Mouse (Mus musculus) C2C12 (cell line): ENCODE measurements around the gene 2700049A03Rik. TPM values are rescaled to one million over a fixed set of nuclear protein-coding genes. Genes with fewer than 3 reads are reported as not detected.

ENCODE experiments used
- H3K27me3 ChIP-seq: one replicate; pipeline ENCODE4 v1.6.1; 2011; ENCODE audit not compliant: control insufficient read depth, insufficient read depth, insufficient read length
- H3K36me3 ChIP-seq: one replicate; pipeline ENCODE4 v1.6.1; 2011; ENCODE audit not compliant: control insufficient read depth, insufficient read depth
- H3K4me3 ChIP-seq: one replicate; pipeline ENCODE4 v1.5.1; 2011; ENCODE audit warnings: mild to moderate bottlenecking, control low read depth; ENCODE audit not compliant: poor library complexity, insufficient read depth, severe bottlenecking
- H3K79me2 ChIP-seq: one replicate; pipeline ENCODE4 v1.6.1; 2011; ENCODE audit not compliant: control insufficient read depth, insufficient read depth
- H3K79me3 ChIP-seq: one replicate; pipeline ENCODE4 v1.6.1; 2011; ENCODE audit warnings: low read depth, control low read depth
- H3ac ChIP-seq: one replicate; pipeline ENCODE3; 2011; ENCODE audit warnings: low read depth; ENCODE audit not compliant: control insufficient read depth, insufficient read length
- CEBPB ChIP-seq: IDR thresholded peaks from one replicate; pipeline ENCODE4 v1.6.1; 2011; ENCODE audit warnings: low read depth, mild to moderate bottlenecking, control low read depth, moderate library complexity
- CTCF ChIP-seq: IDR thresholded peaks from one replicate; pipeline ENCODE4 v1.5.1; 2011; ENCODE audit not compliant: control insufficient read depth, insufficient read depth, insufficient read length
- FOSL1 ChIP-seq: IDR thresholded peaks from one replicate; pipeline ENCODE4 v1.8.0; 2011; ENCODE audit warnings: mild to moderate bottlenecking, low read length; ENCODE audit not compliant: poor library complexity, insufficient read depth, severe bottlenecking
- MAX ChIP-seq: IDR thresholded peaks from one replicate; pipeline ENCODE4 v1.6.1; 2011; ENCODE audit warnings: mild to moderate bottlenecking, control low read depth
- MYOD1 ChIP-seq: IDR thresholded peaks from one replicate; pipeline ENCODE4 v1.6.1; 2011; ENCODE audit warnings: low read depth; ENCODE audit not compliant: control insufficient read depth, insufficient read length
- MYOG ChIP-seq: IDR thresholded peaks from one replicate; pipeline ENCODE4 v1.6.1; 2011; ENCODE audit not compliant: control insufficient read depth, insufficient read length; ENCODE audit errors: extremely low read depth
- USF1 ChIP-seq: IDR thresholded peaks from one replicate; pipeline ENCODE4 v1.6.1; 2011; ENCODE audit warnings: low read depth, mild to moderate bottlenecking, control low read depth, moderate library complexity
- polyA plus RNA-seq: library from polyadenylated mRNA; unstranded; fragments of >200 nt; fragmentation: generic; extraction: Trizol; gene quantifications from one replicate; pipeline ENCODE4 v1.2.1, GENCODE M21; 2012; ENCODE audit warnings: missing spikeins

2700049A03Rik gene
- polyA plus RNA-seq, 1 experiment: 3.0 TPM

DNA sequence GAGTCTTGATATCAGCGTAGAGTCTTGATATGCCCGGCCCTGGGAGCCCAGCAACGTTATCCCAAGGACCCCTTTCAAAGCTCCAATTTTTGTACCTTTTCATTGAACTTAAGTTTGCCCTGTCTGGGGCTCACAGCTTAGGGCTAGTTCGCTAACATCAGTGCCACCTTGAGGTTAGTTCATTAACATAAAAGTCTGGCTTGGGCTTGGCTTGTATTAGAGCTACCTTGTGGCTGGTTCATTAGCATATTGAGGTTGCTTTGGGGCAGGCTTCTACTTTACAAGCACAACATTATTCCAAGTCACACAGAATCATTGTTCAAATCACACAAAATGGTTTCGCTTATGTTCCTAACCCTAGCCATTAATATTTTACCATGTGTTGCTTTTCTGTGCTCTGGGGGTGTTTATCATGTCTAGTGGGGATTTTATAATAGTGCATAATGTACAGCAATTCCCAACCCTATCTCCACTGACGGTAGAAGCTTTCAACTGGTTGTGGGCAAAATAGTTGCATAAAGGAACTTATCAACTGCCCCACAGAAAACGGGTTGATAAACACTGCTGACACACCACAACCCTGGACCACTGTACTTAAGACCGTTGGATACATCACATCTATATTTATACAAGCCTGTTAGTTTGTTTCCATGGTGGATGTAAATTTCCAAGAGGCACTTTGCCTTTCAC lies 139.4 kb downstream of the 2700049A03Rik start:
- no peak for TF ChIP-seq MYOD1
- no peak for TF ChIP-seq USF1
- no peak for TF ChIP-seq MYOG
- no peak for TF ChIP-seq MAX
- no peak for TF ChIP-seq CEBPB
- TF ChIP-seq CTCF: no peak
- TF ChIP-seq FOSL1: no peak
- H3K27me3 ChIP-seq: no peaks in the 10 kb centered on the region
- no peaks in the 10 kb centered on the region for H3K79me3 ChIP-seq
- no peaks in the 10 kb centered on the region for H3K79me2 ChIP-seq
- no peak overlapping the region for H3ac ChIP-seq
- H3K36me3 ChIP-seq: no peaks in the 10 kb centered on the region
- H3K4me3 ChIP-seq: no peak overlapping the region

DNA sequence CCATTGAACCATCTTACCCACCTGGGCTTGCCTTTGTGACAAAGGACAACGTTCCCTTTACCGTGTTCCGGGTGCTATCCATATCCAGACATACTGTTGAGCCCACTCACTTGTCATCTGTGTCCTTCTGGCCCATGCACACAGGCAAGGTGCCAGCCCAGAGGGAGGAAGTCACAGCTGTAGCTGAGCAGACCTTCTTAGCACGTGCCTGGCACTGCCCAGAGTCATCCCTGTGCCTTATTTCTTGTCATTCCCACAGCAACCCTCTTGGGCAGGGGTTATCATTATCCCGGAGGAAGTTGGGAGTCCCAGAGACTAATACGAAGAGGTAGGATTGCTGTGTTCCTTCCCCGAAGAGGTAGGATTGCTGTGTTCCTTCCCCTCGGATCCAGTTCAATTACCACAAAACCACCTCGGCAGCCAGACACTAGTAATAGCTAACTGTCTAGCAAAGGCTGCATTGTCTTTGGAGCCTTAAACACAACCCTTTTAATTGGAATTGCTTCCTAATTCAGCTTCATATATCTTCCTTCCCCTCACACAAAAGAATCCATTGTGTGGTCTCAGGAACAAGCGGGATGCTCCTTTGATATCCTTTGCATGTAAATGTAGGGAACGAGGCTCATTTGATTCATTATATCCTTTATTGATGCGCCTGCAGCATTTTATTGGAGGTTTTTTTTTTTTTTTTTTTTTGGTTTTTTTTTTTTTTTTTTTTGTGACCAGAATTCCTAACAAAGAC lies 143.0 kb downstream of the 2700049A03Rik start:
- no peaks in the 10 kb centered on the region for H3K79me3 ChIP-seq
- H3K4me3 ChIP-seq: no peak overlapping the region
- no peaks in the 10 kb centered on the region for H3K27me3 ChIP-seq
- H3K79me2 ChIP-seq: no peaks in the 10 kb centered on the region
- TF ChIP-seq MYOD1 (no peak), CTCF (no peak), CEBPB (no peak), MAX (no peak), USF1 (no peak)
- no peaks in the 10 kb centered on the region for H3K36me3 ChIP-seq
- no peak overlapping the region for H3ac ChIP-seq

DNA sequence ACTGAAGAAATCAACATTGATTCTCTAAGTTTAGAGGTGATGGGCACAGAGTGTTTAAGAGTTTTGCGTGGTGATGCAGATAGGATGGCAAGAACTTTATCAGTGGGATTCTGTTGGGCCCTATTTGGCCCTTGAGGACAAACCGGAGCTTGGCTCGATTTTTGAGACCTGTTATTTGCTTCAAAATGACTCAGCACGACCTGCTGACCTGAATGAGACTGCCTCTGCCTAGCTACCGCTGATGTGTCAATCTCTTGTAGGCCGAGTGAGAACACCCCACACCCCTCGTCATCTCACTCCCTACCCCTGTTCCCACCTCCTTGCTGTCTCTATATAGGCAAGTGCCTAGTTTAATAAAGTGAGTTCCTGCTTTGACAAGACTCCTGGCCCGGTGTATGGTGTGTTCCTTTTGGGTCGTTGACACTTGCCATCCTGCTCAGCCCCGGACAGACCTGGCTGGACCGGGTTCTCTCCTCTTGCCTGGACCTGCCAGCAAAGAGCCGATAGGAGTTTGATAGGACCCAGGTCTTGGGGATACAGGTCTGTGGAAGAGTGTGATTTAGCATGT lies 144.6 kb downstream of the 2700049A03Rik start:
- Histone ChIP-seq H3K79me3 (no peaks in the 10 kb centered on the region), H3ac (no peak overlapping the region), H3K4me3 (no peak overlapping the region), H3K27me3 (no peaks in the 10 kb centered on the region), H3K79me2 (no peaks in the 10 kb centered on the region), H3K36me3 (no peaks in the 10 kb centered on the region)
- TF ChIP-seq CEBPB: no peak
- TF ChIP-seq MYOG: no peak
- no peak for TF ChIP-seq MAX

DNA sequence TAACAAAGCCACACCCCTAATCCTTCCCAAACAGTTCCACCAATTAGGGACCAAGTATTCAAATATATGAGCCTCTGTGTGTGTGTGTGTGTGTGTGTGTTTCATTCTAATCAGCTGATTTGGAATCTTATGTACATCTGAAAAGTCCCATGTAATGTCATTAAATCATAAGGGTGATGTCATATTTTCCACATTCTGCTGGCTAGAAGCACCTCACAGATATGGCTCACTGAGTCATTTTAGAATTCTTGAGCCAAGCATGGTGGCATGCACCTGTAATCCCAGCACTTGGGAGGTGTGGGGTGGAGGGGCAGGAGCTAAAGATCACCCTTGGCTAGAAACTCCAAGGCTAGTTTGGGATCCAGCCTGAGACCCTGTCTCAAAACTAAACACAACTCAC lies 148.8 kb downstream of the 2700049A03Rik start:
- H3K36me3 ChIP-seq: no peaks in the 10 kb centered on the region
- no peaks in the 10 kb centered on the region for H3K79me3 ChIP-seq
- no peaks in the 10 kb centered on the region for H3K27me3 ChIP-seq
- H3ac ChIP-seq: no peak overlapping the region
- TF ChIP-seq USF1: no peak
- no peak for TF ChIP-seq CEBPB
- TF ChIP-seq MAX: no peak
- no peak for TF ChIP-seq MYOG
- no peak for TF ChIP-seq CTCF
- no peak for TF ChIP-seq MYOD1
- TF ChIP-seq FOSL1: no peak
- no peaks in the 10 kb centered on the region for H3K79me2 ChIP-seq
- no peak overlapping the region for H3K4me3 ChIP-seq

DNA sequence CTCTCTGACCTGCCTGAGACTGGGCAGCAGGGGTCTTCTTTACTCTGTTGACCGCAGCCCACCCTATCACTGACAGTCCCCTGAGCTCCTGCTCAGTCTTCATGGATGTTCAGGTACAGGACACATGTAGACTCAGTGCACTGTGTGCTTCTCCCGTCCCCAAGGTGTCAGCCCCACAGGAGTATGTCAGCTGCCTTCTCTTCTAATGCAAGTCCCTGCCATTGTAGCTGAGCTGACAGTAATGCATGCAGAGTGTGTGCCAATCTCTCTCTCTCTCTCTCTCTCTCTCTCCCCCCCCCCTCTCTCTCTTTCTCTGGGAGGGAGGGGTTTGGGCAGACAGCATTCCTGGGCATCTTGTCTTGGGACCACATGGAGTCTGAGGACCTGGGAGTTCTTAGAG lies 153.8 kb downstream of the 2700049A03Rik start:
- H3K4me3 ChIP-seq: no peak overlapping the region
- no peaks in the 10 kb centered on the region for H3K79me2 ChIP-seq
- H3ac ChIP-seq: no peak overlapping the region
- H3K79me3 ChIP-seq: no peaks in the 10 kb centered on the region
- no peaks in the 10 kb centered on the region for H3K27me3 ChIP-seq
- H3K36me3 ChIP-seq: no peaks in the 10 kb centered on the region
- TF ChIP-seq MYOG (no peak), FOSL1 (no peak), CEBPB (no peak), MAX (no peak), CTCF (no peak), MYOD1 (no peak)

Other genes with a start within 250 kb of the 2700049A03Rik start
- 110 TPM for gene Actr10, start 199.0 kb upstream of the 2700049A03Rik start, polyA plus RNA-seq
- 270 TPM for gene Psma3, start 162.2 kb upstream of the 2700049A03Rik start, polyA plus RNA-seq
- 2.0 TPM for gene Arid4a, start 120.9 kb upstream of the 2700049A03Rik start, polyA plus RNA-seq
- not detected for gene Tomm20l, start 25.4 kb upstream of the 2700049A03Rik start, polyA plus RNA-seq
- 39.8 TPM for gene Timm9, start 164 bp upstream of the 2700049A03Rik start, polyA plus RNA-seq
- 1.6 TPM for gene Dact1, start 173.0 kb downstream of the 2700049A03Rik start, polyA plus RNA-seq